Mouse (Mus musculus) liver, adult 2 months (tissue): ENCODE results near the gene Grin3b. TPM values are rescaled to one million over a fixed set of nuclear protein-coding genes. Genes with fewer than 3 reads are reported as not detected.
"Not testable (repeated sequence)": the region's sequence is repeated elsewhere in the genome, so short reads cannot be mapped to it uniquely, and the experiment has no call there.

ENCODE experiments used
- DNase-seq: peaks from one replicate; pipeline ENCODE4 v3.0.0-alpha.2; 2011; ENCODE audit warnings: low read depth, low spot score; ENCODE audit errors: extremely low read depth
- H3K27ac ChIP-seq: fragments of 200-500 bp; replicated peaks from 2 replicates; pipeline ENCODE4 v1.5.1; 2012; ENCODE audit warnings: low read depth, mild to moderate bottlenecking, control low read depth, inconsistent platforms, low read length; ENCODE audit not compliant: insufficient read depth
- H3K27me3 ChIP-seq: fragments of 200-500 bp; 2 replicates; pipeline ENCODE4 v1.6.1; 2012; ENCODE audit warnings: mild to moderate bottlenecking, moderate library complexity, low read length, inconsistent platforms; ENCODE audit not compliant: control insufficient read depth, insufficient read depth
- H3K36me3 ChIP-seq: fragments of 200-500 bp; 2 replicates; pipeline ENCODE4 v1.6.1; 2012; ENCODE audit warnings: low read length, inconsistent platforms; ENCODE audit not compliant: control insufficient read depth, insufficient read depth
- H3K4me1 ChIP-seq: fragments of 200-500 bp; 2 replicates; pipeline ENCODE4 v1.6.1; 2011; ENCODE audit warnings: low read length; ENCODE audit not compliant: control insufficient read depth, insufficient read depth
- H3K4me3 ChIP-seq: fragments of 200-500 bp; 2 replicates; pipeline ENCODE4 v1.5.1; 2011; ENCODE audit warnings: low read depth, mild to moderate bottlenecking, control low read depth, low read length, moderate library complexity; ENCODE audit not compliant: insufficient read depth
- H3K79me2 ChIP-seq: fragments of 200-500 bp; 2 replicates; pipeline ENCODE4 v1.6.1; 2012; ENCODE audit warnings: inconsistent platforms, mild to moderate bottlenecking, low read length, moderate library complexity; ENCODE audit not compliant: control insufficient read depth, insufficient read depth
- H3K9ac ChIP-seq: fragments of 200-500 bp; 2 replicates; pipeline ENCODE4 v1.6.1; 2012; ENCODE audit warnings: low read depth, mild to moderate bottlenecking, control low read depth, inconsistent platforms, low read length
- CTCF ChIP-seq: fragments of 200-500 bp; IDR thresholded peaks from 2 replicates; pipeline ENCODE4 v1.5.1; 2011; ENCODE audit warnings: low read depth, low read length, control low read depth
- POLR2A ChIP-seq: fragments of 200-500 bp; IDR thresholded peaks from 2 replicates; pipeline ENCODE4 v1.6.1; 2011; ENCODE audit warnings: low read length, control low read depth; ENCODE audit not compliant: insufficient read depth; ENCODE audit errors: extremely low read depth
- WGBS: fragments of 180-500 bp; shearing (Covaris S2); methylation state at CpG from one replicate; pipeline ENCODE4 v1.1.7; 2018; 5-methylcytosine and 5-hydroxymethylcytosine counted together
- polyA plus RNA-seq: library from polyadenylated mRNA; depleted of rRNA; stranded (reverse); fragments of >200 nt; gene quantifications from 2 replicates; pipeline ENCODE4 v1.2.3, GENCODE M21; 2012
- total RNA-seq: library from RNA; depleted of rRNA; stranded (reverse); fragments of >200 nt; gene quantifications from 2 replicates; pipeline ENCODE4 v1.2.3, GENCODE M21; 2014

Gene Grin3b
- total and polyA plus RNA-seq, 2 experiments = 0.18 to 0.45 TPM

- Histone ChIP-seq H3K9ac (no peak overlapping the region), H3K79me2 (no peaks in the 10 kb centered on the region), H3K27ac (no peak overlapping the region), H3K4me3 (no peak overlapping the region), H3K27me3 (no peaks in the 10 kb centered on the region), H3K36me3 (no peaks in the 10 kb centered on the region), H3K4me1 (no peaks in the 10 kb centered on the region)
- no peak for TF ChIP-seq CTCF
- no peak for TF ChIP-seq POLR2A
- WGBS = 90% methylated on average over 4 of the region's 4 CpGs
- no peak for DNase-seq
These were observed 20.6 kb upstream of the Grin3b start for GRCm38 (mm10) chr10:79949873-79950272.

GRCm38 (mm10) chr10:79950661-79951060 is 19.9 kb upstream of the Grin3b start:
- no peak for TF ChIP-seq CTCF
- TF ChIP-seq POLR2A = no peak
- H3K36me3 ChIP-seq = no peaks in the 10 kb centered on the region
- H3K27ac ChIP-seq = no peak overlapping the region
- H3K4me1 ChIP-seq = no peaks in the 10 kb centered on the region
- H3K79me2 ChIP-seq = no peaks in the 10 kb centered on the region
- H3K9ac ChIP-seq = no peak overlapping the region
- H3K27me3 ChIP-seq = no peaks in the 10 kb centered on the region
- no peak for DNase-seq
- WGBS = 93% methylated on average over 18 of the region's 18 CpGs
- H3K4me3 ChIP-seq = no peak overlapping the region

- no peak for DNase-seq
- Histone ChIP-seq H3K79me2 (no peaks in the 10 kb centered on the region), H3K27me3 (no peaks in the 10 kb centered on the region), H3K36me3 (no peaks in the 10 kb centered on the region), H3K4me3 (no peak overlapping the region), H3K27ac (no peak overlapping the region), H3K4me1 (peaks cover 2% of the 10 kb centered on the region; the same call in 1 of the 2 replicates), H3K9ac (no peak overlapping the region)
- WGBS = 81% methylated on average over 6 of the region's 6 CpGs
- TF ChIP-seq POLR2A (no peak), CTCF (peak; percentile 83)
These were observed 16.6 kb upstream of the Grin3b start for GRCm38 (mm10) chr10:79953946-79954345.

GRCm38 (mm10) chr10:79955691-79956090 is 14.8 kb upstream of the Grin3b start:
- WGBS = 91% methylated on average over 9 of the region's 9 CpGs
- no peak overlapping the region for H3K4me3 ChIP-seq
- no peaks in the 10 kb centered on the region for H3K27me3 ChIP-seq
- TF ChIP-seq POLR2A = no peak
- no peak for TF ChIP-seq CTCF
- H3K36me3 ChIP-seq = no peaks in the 10 kb centered on the region
- H3K9ac ChIP-seq = no peak overlapping the region
- H3K27ac ChIP-seq = no peak overlapping the region
- H3K79me2 ChIP-seq = peaks cover 4% of the 10 kb centered on the region; the same call in 1 of the 2 replicates
- DNase-seq = no peak
- H3K4me1 ChIP-seq = peaks cover 3% of the 10 kb centered on the region; the same call in 1 of the 2 replicates

- Histone ChIP-seq H3K27me3 (no peaks in the 10 kb centered on the region), H3K4me3 (no peak overlapping the region), H3K4me1 (peaks cover 6% of the 10 kb centered on the region; the same call in 1 of the 2 replicates), H3K27ac (no peak overlapping the region), H3K36me3 (no peaks in the 10 kb centered on the region), H3K9ac (no peak overlapping the region), H3K79me2 (peaks cover 9% of the 10 kb centered on the region; the same call in 1 of the 2 replicates)
- DNase-seq = no peak
- TF ChIP-seq CTCF (no peak), POLR2A (no peak)
- 76% methylated on average over 4 of the region's 4 CpGs for WGBS
These were observed 13.8 kb upstream of the Grin3b start for GRCm38 (mm10) chr10:79956643-79957154.

- no peak overlapping the region; the same call in 1 of the 2 replicates for H3K27ac ChIP-seq
- no peak overlapping the region; the same call in 1 of the 2 replicates for H3K4me3 ChIP-seq
- TF ChIP-seq POLR2A (no peak), CTCF (peak; percentile 99)
These were observed 12.2 kb upstream of the Grin3b start for GRCm38 (mm10) chr10:79958140-79958816.

GRCm38 (mm10) chr10:79959412-79959811 is 11.1 kb upstream of the Grin3b start:
- WGBS = 21% methylated on average over 10 of the region's 10 CpGs
- DNase-seq, H3K27ac ChIP-seq: not testable (repeated sequence)

More at GRCm38 (mm10) chr10:79958140-79958816, 12.2 kb upstream of the Grin3b start:
- peak; percentile 90 for DNase-seq
- Histone ChIP-seq H3K27me3 (no peaks in the 10 kb centered on the region), H3K79me2 (peaks cover 9% of the 10 kb centered on the region; the same call in 1 of the 2 replicates), H3K9ac (no peak overlapping the region), H3K36me3 (no peaks in the 10 kb centered on the region; the same call in 1 of the 2 replicates), H3K4me1 (peaks cover 6% of the 10 kb centered on the region; the same call in 1 of the 2 replicates)
- WGBS = 5% methylated on average over 21 of the region's 21 CpGs

More at GRCm38 (mm10) chr10:79959412-79959811, 11.1 kb upstream of the Grin3b start:
- H3K79me2 ChIP-seq, H3K36me3 ChIP-seq, H3K9ac ChIP-seq, H3K27me3 ChIP-seq, H3K4me1 ChIP-seq: not testable (repeated sequence)
- 0 out of 2 replicates have a peak overlapping the region, but pooled peaks have one; percentile 8 for H3K4me3 ChIP-seq
